Mouse (Mus musculus) heart, postnatal 14 days (tissue): Measurements from ENCODE around the gene Actr2. TPM values are rescaled to one million over a fixed set of nuclear protein-coding genes. Genes with fewer than 3 reads are reported as not detected.

Source experiments
- DNase-seq, 2 experiments: peaks; one replicate each; pipeline ENCODE4 v3.0.0; 2021 to 2022
- intact Hi-C: fragments of 180-260 bp; cut with DNase I; formaldehyde crosslinking; loops from one replicate; pipeline ENCODE4 v1.15.1; 2025
- total RNA-seq, 2 experiments: library from RNA; stranded (reverse); gene quantifications; 2 replicates each; pipeline ENCODE4 v1.2.3; 2021

Gene Actr2
- total RNA-seq, 2 experiments from 2014 or later, result 78.3 to 85.4 TPM

DNA sequence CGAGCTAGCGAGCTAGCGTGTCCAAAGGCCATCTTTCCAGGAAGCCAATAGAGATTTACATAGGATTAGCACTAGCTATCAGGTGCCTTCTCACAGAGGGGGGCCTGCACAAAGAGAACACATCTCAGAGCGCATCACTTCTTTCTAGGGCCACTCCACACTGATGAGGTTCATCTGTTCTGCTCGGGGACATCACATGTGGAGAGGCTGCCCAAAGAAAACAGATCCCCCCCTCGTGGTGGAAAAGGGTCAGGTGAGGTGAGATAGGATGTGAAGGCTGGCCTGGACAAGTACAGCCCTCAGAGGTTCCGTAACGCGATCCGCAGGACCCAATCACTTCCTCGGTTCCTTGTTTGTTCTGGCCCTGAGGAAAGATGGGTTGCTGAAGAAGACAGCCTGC is 86.8 kb downstream of the Actr2 start:
- intact Hi-C loops, result loop anchor here (2.0 kb wide), 1 partner anchor 105 kb away; no protein-coding TSS in a partner anchor
- peak; percentile 26 to 43 for DNase-seq

DNA sequence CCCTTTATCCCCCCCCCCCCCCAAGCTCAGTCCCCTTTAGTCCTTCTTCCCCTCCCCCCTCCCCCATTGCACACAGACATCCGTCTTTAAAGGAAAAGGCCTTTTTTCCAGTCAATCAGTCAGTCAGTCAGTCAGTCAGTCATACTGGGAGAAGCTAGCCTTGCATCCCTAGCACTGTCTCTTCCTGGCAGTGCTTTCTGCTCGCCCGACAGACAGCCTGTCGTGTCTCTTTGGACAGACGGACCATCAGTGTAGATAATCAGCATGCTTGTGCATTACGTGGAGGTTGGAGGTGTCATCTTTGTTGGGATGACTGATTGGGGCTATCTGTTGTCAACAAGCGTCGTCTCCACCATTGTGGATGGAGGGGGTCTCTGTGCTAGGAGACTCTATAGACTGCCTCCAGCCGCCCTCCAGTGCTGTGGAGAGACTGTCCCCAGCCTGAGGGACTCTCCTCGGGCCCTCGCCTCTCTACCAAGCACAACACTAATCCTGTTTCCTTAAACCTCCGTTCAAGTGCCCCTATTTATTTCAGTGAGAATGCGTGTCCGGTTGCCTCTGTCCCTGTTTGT is 89.7 kb downstream of the Actr2 start:
- no peak for DNase-seq
- intact Hi-C loops, result no loop called here

DNA sequence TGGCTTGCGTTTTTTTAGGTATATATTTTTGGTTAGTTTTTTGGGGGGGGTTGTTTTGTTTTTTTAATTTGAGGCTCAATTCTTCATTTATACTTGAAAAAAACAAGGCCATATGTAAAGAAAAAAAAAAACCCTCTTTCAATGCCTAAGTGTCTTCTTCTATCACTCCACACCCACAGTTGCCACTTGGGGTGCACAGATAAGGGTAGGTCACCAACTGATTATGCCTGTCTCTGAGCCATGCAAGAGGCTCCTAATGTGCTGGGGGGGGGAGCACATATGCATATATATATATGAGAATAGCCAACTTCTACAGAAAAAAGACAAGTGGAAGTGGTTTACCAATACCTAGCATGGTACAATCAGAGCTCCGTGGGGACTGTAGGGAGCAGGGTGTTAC is 90.3 kb downstream of the Actr2 start:
- intact Hi-C loops, result no loop called here
- DNase-seq, result no peak

DNA sequence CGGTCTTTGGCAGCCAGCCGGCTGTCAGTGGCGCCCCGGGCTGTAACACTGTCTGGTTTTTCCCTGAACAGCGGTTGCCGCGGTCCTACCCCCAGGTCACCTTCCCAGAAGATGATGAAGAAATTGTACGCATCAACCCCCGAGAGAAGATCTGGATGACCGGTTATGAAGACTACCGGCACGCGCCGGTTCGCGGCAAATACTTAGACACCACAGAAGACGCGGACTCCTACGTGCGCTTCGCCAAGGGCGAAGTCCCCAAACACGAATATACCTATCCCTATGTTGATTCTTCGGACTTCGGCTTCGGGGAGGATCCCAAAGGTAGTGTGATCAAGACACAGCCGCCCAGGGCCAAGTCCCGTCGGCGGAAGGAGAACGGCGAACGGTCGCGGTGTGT is 92.0 kb downstream of the Actr2 start:
- no peak for DNase-seq
- intact Hi-C loops, result no loop called here

DNA sequence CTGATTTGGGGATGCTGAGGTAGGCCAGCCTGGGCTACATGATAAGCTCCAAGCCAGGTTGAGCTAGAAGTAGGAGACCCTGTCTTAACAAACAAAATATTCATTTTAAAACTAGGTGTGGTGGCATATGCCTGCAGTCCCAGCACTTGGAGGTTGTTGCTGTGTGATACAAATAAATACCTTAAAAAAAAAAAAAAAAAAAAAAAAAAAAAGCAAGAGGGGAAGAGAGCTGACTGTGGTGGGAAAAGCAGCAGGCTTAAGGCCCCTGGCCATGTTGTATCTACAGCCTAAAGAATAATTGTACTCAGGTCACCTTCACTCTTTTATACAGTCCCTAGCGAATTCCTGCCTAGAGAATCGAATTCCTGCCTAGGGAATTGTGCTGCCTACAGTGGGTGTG is 93.8 kb downstream of the Actr2 start:
- intact Hi-C loops, result no loop called here
- DNase-seq, result no peak

DNA sequence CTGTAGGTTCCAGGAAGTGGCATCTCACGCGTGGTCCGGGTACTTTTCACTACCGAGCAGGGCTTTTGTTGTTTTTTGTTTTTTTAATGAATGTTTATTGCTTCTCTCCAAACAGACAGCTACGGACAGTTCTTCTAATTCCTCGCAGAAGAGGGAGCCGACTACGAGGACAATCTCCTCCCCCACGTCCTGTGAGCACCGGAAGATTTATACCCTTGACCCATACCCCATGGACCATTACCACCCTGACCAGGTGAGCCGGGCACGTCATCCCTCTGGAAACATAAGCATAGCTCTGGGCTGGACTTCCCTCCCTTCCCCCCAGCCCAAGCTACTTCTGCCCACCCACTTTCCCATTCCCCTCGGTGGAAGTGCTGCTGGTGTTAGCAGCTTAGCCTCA is 94.8 kb downstream of the Actr2 start:
- intact Hi-C loops, result no loop called here
- DNase-seq, result no peak

DNA sequence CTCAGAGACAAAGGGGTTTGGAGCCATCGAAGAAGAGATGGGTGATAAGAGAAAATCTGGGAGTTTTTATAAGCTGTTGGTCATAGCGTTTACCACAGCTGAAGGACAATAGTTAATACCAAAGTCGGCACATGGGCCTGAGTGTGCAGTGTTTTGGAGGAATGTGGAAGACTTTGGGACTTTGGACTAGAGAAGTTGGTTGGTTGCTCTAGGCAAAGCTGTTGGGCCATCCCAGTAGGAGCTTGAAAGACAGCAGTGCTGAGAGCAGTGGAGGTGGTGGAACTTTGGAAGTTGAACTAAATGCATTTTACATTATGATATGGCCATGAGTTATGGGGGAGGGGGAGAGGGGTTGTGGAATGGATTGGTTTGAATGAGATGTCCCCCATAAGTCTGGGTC is 99.3 kb downstream of the Actr2 start:
- no peak for DNase-seq
- intact Hi-C loops, result loop anchor here (5.0 kb wide), 1 partner anchor 41 kb away; no protein-coding TSS in a partner anchor

Other genes with a start within 250 kb of the Actr2 start
- gene Spred2, start 188.5 kb downstream of the Actr2 start, total RNA-seq, result 10 to 100 TPM; 27.1 to 27.3 TPM
- 100 to 1,000 TPM; 134 to 141 TPM for gene Rab1a, start 88.5 kb upstream of the Actr2 start, total RNA-seq
- gene Cep68, start 136.5 kb upstream of the Actr2 start, total RNA-seq, result 10 to 100 TPM; 42.1 to 48.1 TPM
- 1 to 10 TPM; 2.4 to 2.7 TPM for gene Slc1a4, start 219.8 kb upstream of the Actr2 start, total RNA-seq